Mouse (Mus musculus) liver, embryonic 16.5 days (tissue): ENCODE results near the gene Mxra7. TPM values are rescaled to one million over a fixed set of nuclear protein-coding genes. Genes with fewer than 3 reads are reported as not detected.

ENCODE experiments used
- ATAC-seq: fragments of 200-750 bp; cut with Nextera tagmentation; 2 replicates; pipeline ENCODE4 v1.8.0; 2017; ENCODE audit warnings: low read depth, mild to moderate bottlenecking, moderate number of reproducible peaks, moderate library complexity
- H3K27ac ChIP-seq: fragments of 300-500 bp; sonication (generic); 2 replicates; pipeline ENCODE4 v1.5.1; 2014; ENCODE audit warnings: mild to moderate bottlenecking, low read length
- H3K27me3 ChIP-seq: fragments of 300-500 bp; sonication (generic); 2 replicates; pipeline ENCODE4 v1.6.1; 2014; ENCODE audit warnings: low read depth, low read length, mixed read lengths; ENCODE audit not compliant: control insufficient read depth, insufficient read depth
- H3K36me3 ChIP-seq: fragments of 300-500 bp; sonication (generic); 2 replicates; pipeline ENCODE4 v1.6.1; 2014; ENCODE audit warnings: mild to moderate bottlenecking; ENCODE audit not compliant: control insufficient read depth, insufficient read depth
- H3K4me1 ChIP-seq: fragments of 300-500 bp; sonication (generic); 2 replicates; pipeline ENCODE4 v1.6.1; 2014; ENCODE audit warnings: low read depth, low read length, mixed read lengths; ENCODE audit not compliant: control insufficient read depth
- H3K4me2 ChIP-seq: fragments of 300-500 bp; sonication (generic); 2 replicates; pipeline ENCODE4 v1.6.1; 2014; ENCODE audit warnings: low read depth, low read length, mixed read lengths
- H3K4me3 ChIP-seq: fragments of 300-500 bp; sonication (generic); 2 replicates; pipeline ENCODE4 v1.5.1; 2014; ENCODE audit warnings: low read depth, mild to moderate bottlenecking, low read length
- H3K9ac ChIP-seq: fragments of 300-500 bp; sonication (generic); 2 replicates; pipeline ENCODE4 v1.6.1; 2014; ENCODE audit warnings: low read depth, low read length
- H3K9me3 ChIP-seq: fragments of 300-500 bp; sonication (generic); replicated peaks from 2 replicates; pipeline ENCODE4 v1.6.1; 2016; ENCODE audit warnings: low read length; ENCODE audit not compliant: control insufficient read depth
- WGBS: fragments of 180-500 bp; shearing (Covaris S2); extraction: QIAGEN DNeasy Blood & Tissue Kit; methylation state at CpG from one replicate; pipeline ENCODE4 v1.1.7; 2014; ENCODE audit not compliant: insufficient replicate concordance; 5-methylcytosine and 5-hydroxymethylcytosine counted together
- polyA plus RNA-seq: library from polyadenylated mRNA; unstranded; fragments of >200 nt; fragmentation: Nextera tagmentation; extraction: Ambion mirVana; gene quantifications from 2 replicates; pipeline ENCODE4 v1.2.1, GENCODE M21; 2015

Mxra7 gene
- polyA plus RNA-seq, 1 experiment from 2014 or later: 1.4 TPM

GRCm38 (mm10) chr11:116854279-116854678 lies 26.4 kb upstream of the Mxra7 start:
- peak overlapping the region; percentile 92 for H3K27ac ChIP-seq
- H3K9ac ChIP-seq: peak overlapping the region; percentile 69
- H3K36me3 ChIP-seq: peaks cover 20% of the 10 kb centered on the region
- no peak for ATAC-seq
- WGBS: 18% methylated on average over 10 of the region's 10 CpGs
- no peaks in the 10 kb centered on the region for H3K27me3 ChIP-seq
- peaks cover 12% of the 10 kb centered on the region for H3K4me1 ChIP-seq
- no peaks in the 10 kb centered on the region for H3K9me3 ChIP-seq
- peak overlapping the region; percentile 96 for H3K4me3 ChIP-seq
- H3K4me2 ChIP-seq: peak overlapping the region; percentile 87

- peak; percentile 84 for ATAC-seq
- H3K27me3 ChIP-seq: no peaks in the 10 kb centered on the region
- under 1% methylated on average over 36 of the region's 36 CpGs for WGBS
These were observed 25.7 kb upstream of the Mxra7 start for GRCm38 (mm10) chr11:116853512-116853928.

GRCm38 (mm10) chr11:116852891-116853511 lies 25.2 kb upstream of the Mxra7 start, which contains the start of gene Srsf2:
TSS of gene Srsf2 (minus strand) at chr11:116853094.
- under 1% methylated on average over 72 of the region's 74 CpGs for WGBS
- ATAC-seq: peak; percentile 79
- H3K27ac ChIP-seq: peak within 1 kb of the TSS; percentile 92
- H3K4me1 ChIP-seq: peaks cover 12% of the 10 kb centered on the region
- peak within 1 kb of the TSS; percentile 90 for H3K4me2 ChIP-seq
- H3K9ac ChIP-seq: peak within 1 kb of the TSS; percentile 96
- peak within 1 kb of the TSS; percentile 96 for H3K4me3 ChIP-seq
- H3K36me3 ChIP-seq: peaks cover 29% of the 10 kb centered on the region
- no peaks in the 10 kb centered on the region for H3K9me3 ChIP-seq
- no peaks in the 10 kb centered on the region for H3K27me3 ChIP-seq

More at GRCm38 (mm10) chr11:116853512-116853928, 25.7 kb upstream of the Mxra7 start:
- Histone ChIP-seq H3K36me3 (peaks cover 24% of the 10 kb centered on the region), H3K4me1 (peaks cover 12% of the 10 kb centered on the region), H3K4me3 (peak overlapping the region; percentile 96), H3K9ac (peak overlapping the region; percentile 69), H3K9me3 (no peaks in the 10 kb centered on the region), H3K4me2 (peak overlapping the region; percentile 87), H3K27ac (peak overlapping the region; percentile 92)

DNA sequence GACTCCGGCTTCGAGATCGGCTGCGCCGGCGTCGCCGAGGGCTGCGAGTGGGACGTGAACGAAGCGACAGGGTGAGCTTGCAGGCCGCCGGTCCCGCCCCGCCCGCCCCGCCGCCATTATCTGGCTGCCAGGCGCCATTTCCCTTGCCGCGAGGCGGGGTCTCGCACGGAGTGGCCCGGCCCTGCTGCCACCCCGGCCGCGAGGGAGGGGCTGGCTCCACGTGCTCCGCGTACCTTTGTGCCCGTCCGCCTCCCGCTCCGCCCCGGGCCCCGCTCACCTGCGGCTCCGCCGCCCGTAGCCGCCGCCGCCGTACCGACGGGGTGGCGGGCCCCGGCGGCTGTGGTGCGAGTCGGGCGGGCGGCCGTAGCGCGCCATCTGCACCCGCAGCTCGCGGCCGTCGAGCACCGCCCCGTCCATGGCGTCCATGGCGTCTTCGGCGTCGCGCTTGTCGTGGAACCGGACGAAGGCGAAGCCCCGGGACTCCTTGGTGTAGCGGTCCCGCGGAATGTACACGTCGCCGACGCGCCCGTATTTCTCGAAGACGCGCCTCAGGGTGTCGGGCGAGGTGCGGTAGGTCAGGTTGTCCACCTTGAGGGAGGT lies 24.5 kb upstream of the Mxra7 start, which contains the start of gene Mfsd11:
Gene Mfsd11 (plus strand): TSS at position 150 of the 600 bp plus-strand sequence.
- Histone ChIP-seq H3K4me1 (peaks cover 12% of the 10 kb centered on the region), H3K36me3 (peaks cover 33% of the 10 kb centered on the region), H3K27ac (peak within 1 kb of the TSS; percentile 92), H3K9ac (peak within 1 kb of the TSS; percentile 96), H3K4me2 (peak within 1 kb of the TSS; percentile 90), H3K9me3 (no peaks in the 10 kb centered on the region), H3K27me3 (no peaks in the 10 kb centered on the region), H3K4me3 (peak within 1 kb of the TSS; percentile 96)
- ATAC-seq: peak; percentile 59
- WGBS: under 1% methylated on average over 82 of the region's 91 CpGs

DNA sequence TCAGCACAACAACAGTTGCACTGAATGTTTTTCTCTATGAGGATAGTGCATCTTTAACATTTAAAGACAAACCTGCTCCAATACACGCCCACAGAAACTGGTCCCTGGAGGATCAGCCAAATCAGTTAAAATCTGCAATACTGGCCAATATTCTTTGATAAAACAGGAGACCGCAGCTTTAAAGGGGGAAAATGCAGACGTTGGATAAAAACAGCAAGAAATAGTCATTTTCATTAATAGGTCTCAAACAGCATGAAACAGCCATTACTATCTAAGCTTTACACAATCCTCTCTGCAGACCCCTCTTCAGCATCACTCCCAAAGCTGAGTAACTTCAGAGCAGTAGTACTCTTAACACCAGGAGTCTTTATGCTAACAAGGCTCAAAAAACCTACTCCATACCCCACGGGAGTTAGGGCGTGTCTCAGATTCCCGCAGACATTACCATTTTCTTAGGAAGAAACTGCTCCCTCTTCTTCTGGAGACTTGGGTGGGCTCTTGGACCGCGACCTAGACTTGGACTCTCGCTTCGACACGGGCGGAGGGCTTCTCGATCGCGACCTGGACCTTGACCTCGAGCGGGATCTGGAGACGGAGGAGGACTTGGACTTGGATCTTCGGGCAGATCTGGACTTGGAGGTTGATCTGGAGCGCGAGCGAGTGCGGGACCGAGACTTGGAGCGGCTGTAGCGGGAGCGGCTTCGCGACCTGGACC lies 23.9 kb upstream of the Mxra7 start:
- Histone ChIP-seq H3K4me3 (peak overlapping the region; percentile 96), H3K27ac (peak overlapping the region; percentile 92), H3K9me3 (no peaks in the 10 kb centered on the region), H3K4me2 (peak overlapping the region; percentile 90), H3K27me3 (no peaks in the 10 kb centered on the region), H3K36me3 (peaks cover 35% of the 10 kb centered on the region), H3K9ac (peak overlapping the region; percentile 96), H3K4me1 (peaks cover 12% of the 10 kb centered on the region)
- whole genome bisulfite sequencing: 0% methylated on average over 29 of the region's 29 CpGs
- no peak for ATAC-seq

DNA sequence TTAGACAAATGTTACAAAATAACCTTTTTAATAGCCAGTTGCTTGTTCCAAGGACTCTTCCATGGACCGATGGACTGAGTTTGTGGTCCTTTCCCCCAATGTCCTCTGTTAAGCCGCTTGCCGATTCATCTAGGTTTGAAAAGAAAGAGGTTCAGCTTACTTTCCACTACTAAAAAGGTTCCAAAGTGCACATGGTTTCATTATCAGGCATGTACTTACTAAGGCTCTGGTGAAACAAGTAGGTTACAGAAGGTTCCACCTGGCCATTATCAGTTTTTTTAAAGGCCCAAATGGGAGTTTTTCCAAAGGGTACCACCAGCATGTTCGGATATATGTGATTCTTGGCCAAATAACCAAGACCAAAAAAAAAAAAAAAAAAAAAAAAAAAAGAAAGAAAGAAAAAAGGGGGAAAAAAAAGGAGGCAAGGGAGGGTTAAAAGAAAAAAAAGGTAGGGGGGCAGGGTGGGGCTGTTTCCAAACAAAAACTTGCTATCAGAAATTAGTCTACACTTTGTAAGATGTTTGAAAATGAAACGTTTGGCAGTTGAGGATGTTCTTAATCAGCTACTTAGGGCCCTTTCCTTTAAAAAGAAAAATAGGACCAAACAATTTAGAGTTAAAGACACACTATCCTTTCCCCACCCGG lies 23.1 kb upstream of the Mxra7 start:
- peak overlapping the region; percentile 96 for H3K9ac ChIP-seq
- no peaks in the 10 kb centered on the region for H3K9me3 ChIP-seq
- no peak for ATAC-seq
- peak overlapping the region; percentile 96 for H3K4me3 ChIP-seq
- peak overlapping the region; percentile 62 for H3K27ac ChIP-seq
- H3K4me2 ChIP-seq: peak overlapping the region; percentile 90
- no peaks in the 10 kb centered on the region for H3K27me3 ChIP-seq
- H3K4me1 ChIP-seq: peaks cover 12% of the 10 kb centered on the region
- H3K36me3 ChIP-seq: peaks cover 35% of the 10 kb centered on the region
- 11% methylated on average over 6 of the region's 6 CpGs for WGBS

DNA sequence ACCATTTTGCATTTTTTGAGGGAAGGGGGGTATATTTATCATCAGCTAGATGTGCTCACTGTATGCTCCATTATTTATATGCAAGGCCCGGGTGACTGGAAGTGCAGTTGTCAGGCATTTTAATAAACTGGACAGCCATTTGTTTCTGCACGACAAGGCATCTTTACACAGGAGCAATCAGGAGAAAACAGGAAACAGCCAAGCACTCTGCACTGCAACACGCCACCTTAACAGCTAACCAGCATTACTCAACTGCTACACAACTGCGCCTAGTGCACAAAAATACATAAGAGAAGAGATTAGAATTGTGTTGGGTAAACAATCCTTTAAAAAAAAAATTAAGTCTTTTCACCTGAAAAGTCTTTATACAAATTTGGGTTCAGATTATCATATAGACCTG lies 22.2 kb upstream of the Mxra7 start:
- Histone ChIP-seq H3K36me3 (peaks cover 35% of the 10 kb centered on the region), H3K4me1 (peaks cover 11% of the 10 kb centered on the region), H3K27me3 (no peaks in the 10 kb centered on the region), H3K4me3 (peak overlapping the region; percentile 44), H3K9ac (no peak overlapping the region), H3K4me2 (peak overlapping the region; percentile 90), H3K9me3 (no peaks in the 10 kb centered on the region), H3K27ac (no peak overlapping the region)
- WGBS: 17% methylated on average over 4 of the region's 4 CpGs
- no peak for ATAC-seq

GRCm38 (mm10) chr11:116849587-116849986 lies 21.7 kb upstream of the Mxra7 start:
- Histone ChIP-seq H3K36me3 (peaks cover 35% of the 10 kb centered on the region), H3K27ac (no peak overlapping the region), H3K4me3 (no peak overlapping the region), H3K4me1 (peaks cover 7% of the 10 kb centered on the region), H3K9me3 (no peaks in the 10 kb centered on the region), H3K27me3 (no peaks in the 10 kb centered on the region), H3K4me2 (no peak overlapping the region), H3K9ac (no peak overlapping the region)
- ATAC-seq: no peak
